Mouse (Mus musculus) liver, embryonic 14.5 days (tissue): ENCODE measurements at regions not wholly inside any gene's neighbourhood (a gene's known extent, or its start where the extent isn't known, plus 50 kb on each side); places are given as distances from the start of the nearest gene placed in this dataset.
A peak's percentile ranks its signal among the peaks of the same experiment; 100 is the strongest.

Experiments used
- ATAC-seq: fragments of 200-750 bp; cut with Nextera tagmentation; 2 replicates; pipeline ENCODE4 v1.8.0; 2017; ENCODE audit warnings: moderate number of reproducible peaks, mild to moderate bottlenecking, moderate library complexity; ENCODE audit not compliant: insufficient read depth
- DNase-seq, 3 experiments: peaks; one replicate each; pipeline ENCODE4 v3.0.0-alpha.2; 2012 to 2013; ENCODE audit warnings: low read depth in 3 of 3, low spot score in 3 of 3
- H3K27ac ChIP-seq: fragments of 300-500 bp; sonication (generic); 2 replicates; pipeline ENCODE4 v1.5.1; 2014; ENCODE audit warnings: moderate library complexity, mild to moderate bottlenecking, control low read depth, inconsistent platforms
- H3K27me3 ChIP-seq: fragments of 300-500 bp; sonication (generic); 2 replicates; pipeline ENCODE4 v1.6.1; 2014; ENCODE audit warnings: mild to moderate bottlenecking, low read length, moderate library complexity; ENCODE audit not compliant: control insufficient read depth, insufficient read depth
- H3K36me3 ChIP-seq: fragments of 300-500 bp; sonication (generic); replicated peaks from 2 replicates; pipeline ENCODE4 v1.6.1; 2014; ENCODE audit warnings: low read depth; ENCODE audit not compliant: control insufficient read depth, insufficient read depth
- H3K4me1 ChIP-seq, 2 experiments: fragments of 200-500 bp in 1 of 2; fragments of 300-500 bp in 1 of 2; sonication (generic) in 1 of 2; replicated peaks; 2 replicates each; pipeline ENCODE4 v1.6.1; 2012 to 2014; ENCODE audit warnings: antibody characterized with exemption in 1 of 2, inconsistent platforms in 1 of 2, low read length in 1 of 2; ENCODE audit not compliant: control insufficient read depth in 2 of 2, insufficient read depth in 2 of 2
- H3K4me2 ChIP-seq: fragments of 300-500 bp; sonication (generic); 2 replicates; pipeline ENCODE4 v1.6.1; 2014; ENCODE audit warnings: low read depth, mild to moderate bottlenecking, control low read depth, moderate library complexity
- H3K4me3 ChIP-seq, 2 experiments: fragments of 200-500 bp in 1 of 2; fragments of 300-500 bp in 1 of 2; sonication (generic) in 1 of 2; 2 replicates each; pipeline ENCODE4 v1.5.1; 2012 to 2014; ENCODE audit warnings: low read depth in 2 of 2, low read length in 2 of 2, mild to moderate bottlenecking in 2 of 2, control low read depth in 1 of 2, inconsistent platforms in 1 of 2, moderate library complexity in 1 of 2; ENCODE audit not compliant: insufficient read depth in 1 of 2
- H3K9ac ChIP-seq: fragments of 300-500 bp; sonication (generic); replicated peaks from 2 replicates; pipeline ENCODE4 v1.6.1; 2014; ENCODE audit warnings: mild to moderate bottlenecking, control low read depth, moderate library complexity
- H3K9me3 ChIP-seq: fragments of 300-500 bp; sonication (generic); 2 replicates; pipeline ENCODE4 v1.6.1; 2016; ENCODE audit warnings: low read length, mixed read lengths; ENCODE audit not compliant: control insufficient read depth
- CTCF ChIP-seq: IDR thresholded peaks from 2 replicates; pipeline ENCODE4 v1.5.1; 2016; ENCODE audit warnings: antibody characterized with exemption, low read depth, control low read depth
- EP300 ChIP-seq: IDR thresholded peaks from 2 replicates; pipeline ENCODE4 v1.6.1; 2016; ENCODE audit warnings: antibody characterized with exemption, low read depth
- WGBS: fragments of 180-500 bp; shearing (Covaris S2); extraction: QIAGEN DNeasy Blood & Tissue Kit; methylation state at CpG from one replicate; pipeline ENCODE4 v1.1.7; 2014; ENCODE audit not compliant: insufficient replicate concordance; 5-methylcytosine and 5-hydroxymethylcytosine counted together

- 37% methylated on average over 7 of the region's 7 CpGs for WGBS
- Histone ChIP-seq H3K27ac (no peak overlapping the region), H3K36me3 (no peaks in the 10 kb centered on the region), H3K4me2 (no peak overlapping the region), H3K9ac (no peak overlapping the region), H3K27me3 (no peaks in the 10 kb centered on the region), H3K4me3 (no peak overlapping the region), H3K9me3 (no peaks in the 10 kb centered on the region), H3K4me1 (no peaks in the 10 kb centered on the region)
- peak; percentile 43; the same call in 1 of the 2 replicates for TF ChIP-seq CTCF
- no peak for TF ChIP-seq EP300
- no peak for ATAC-seq
- DNase-seq = no peak
Measured at GRCm38 (mm10) chr5:91198620-91199019, 59.2 kb downstream of the Areg start.

GRCm38 (mm10) chr5:91200448-91200847, 61.0 kb downstream of the Areg start:
- Histone ChIP-seq H3K4me1 (no peaks in the 10 kb centered on the region), H3K27ac (no peak overlapping the region), H3K9me3 (no peaks in the 10 kb centered on the region), H3K27me3 (no peaks in the 10 kb centered on the region), H3K4me2 (no peak overlapping the region), H3K36me3 (no peaks in the 10 kb centered on the region), H3K9ac (no peak overlapping the region), H3K4me3 (no peak overlapping the region)
- ATAC-seq (peak; percentile 52; the same call in 1 of the 2 replicates), DNase-seq (peak in 1 of 3 experiments; percentile 2)
- WGBS = 10% methylated on average over 5 of the region's 5 CpGs
- TF ChIP-seq CTCF = no peak
- TF ChIP-seq EP300 = no peak; the same call in 1 of the 2 replicates

- H3K4me1 ChIP-seq = no peaks in the 10 kb centered on the region
- DNase-seq = no peak
- ATAC-seq = no peak
- H3K4me3 ChIP-seq = no peak overlapping the region
- no peak for TF ChIP-seq EP300
- no peak for TF ChIP-seq CTCF
- no peak overlapping the region for H3K4me2 ChIP-seq
- WGBS = 71% methylated on average over 13 of the region's 13 CpGs
- H3K9ac ChIP-seq = no peak overlapping the region
- no peaks in the 10 kb centered on the region for H3K36me3 ChIP-seq
- no peak overlapping the region for H3K27ac ChIP-seq
- no peaks in the 10 kb centered on the region for H3K27me3 ChIP-seq
- no peaks in the 10 kb centered on the region for H3K9me3 ChIP-seq
Measured at GRCm38 (mm10) chr5:91204225-91205005, 65.0 kb downstream of the Areg start.

DNA sequence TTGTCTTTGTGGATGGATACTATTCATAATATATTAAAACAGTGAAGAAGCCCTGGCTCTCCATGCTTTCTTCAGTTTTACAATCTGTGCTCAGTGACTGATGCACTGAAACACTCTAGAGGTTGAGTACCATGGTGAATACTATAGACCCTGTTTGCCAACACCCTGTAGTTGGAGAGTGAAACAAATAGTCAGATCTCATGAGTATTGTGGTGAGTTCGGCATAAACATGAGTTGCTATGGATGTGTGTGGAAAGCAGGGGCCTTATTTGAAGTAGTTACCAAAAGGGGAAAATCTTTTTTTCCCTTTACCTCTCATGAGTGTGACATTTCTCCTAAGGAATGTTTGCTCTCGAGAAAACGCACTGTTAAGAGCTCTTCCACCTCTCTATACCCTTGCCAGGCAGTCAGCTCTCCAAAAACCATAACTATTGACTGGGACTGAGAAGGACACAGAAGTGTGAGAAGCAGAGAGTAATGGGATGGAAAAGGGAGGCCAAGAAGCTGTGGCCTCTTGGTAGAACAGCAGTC, 66.0 kb downstream of the Areg start:
- no peak overlapping the region for H3K4me2 ChIP-seq
- 55% methylated on average over 3 of the region's 3 CpGs for WGBS
- H3K9me3 ChIP-seq = no peaks in the 10 kb centered on the region
- no peak overlapping the region for H3K4me3 ChIP-seq
- H3K36me3 ChIP-seq = no peaks in the 10 kb centered on the region
- H3K4me1 ChIP-seq = no peaks in the 10 kb centered on the region
- no peak for DNase-seq
- H3K9ac ChIP-seq = no peak overlapping the region
- no peak for TF ChIP-seq EP300
- TF ChIP-seq CTCF = no peak
- no peak overlapping the region for H3K27ac ChIP-seq
- no peak for ATAC-seq
- no peaks in the 10 kb centered on the region for H3K27me3 ChIP-seq

- H3K9me3 ChIP-seq = no peaks in the 10 kb centered on the region
- no peak overlapping the region for H3K4me2 ChIP-seq
- no peak overlapping the region for H3K9ac ChIP-seq
- WGBS = 52% methylated on average over 9 of the region's 9 CpGs
- no peaks in the 10 kb centered on the region for H3K4me1 ChIP-seq
- TF ChIP-seq EP300 (no peak), CTCF (no peak)
- H3K27me3 ChIP-seq = no peaks in the 10 kb centered on the region
- no peak overlapping the region for H3K27ac ChIP-seq
- no peak for DNase-seq
- H3K4me3 ChIP-seq = no peak overlapping the region
- no peak for ATAC-seq
- no peaks in the 10 kb centered on the region for H3K36me3 ChIP-seq
Measured at GRCm38 (mm10) chr5:91206569-91207490, 67.4 kb downstream of the Areg start.
